12 mouse cellular contexts compared by ENCODE assay signal in the genomic region with DNA sequence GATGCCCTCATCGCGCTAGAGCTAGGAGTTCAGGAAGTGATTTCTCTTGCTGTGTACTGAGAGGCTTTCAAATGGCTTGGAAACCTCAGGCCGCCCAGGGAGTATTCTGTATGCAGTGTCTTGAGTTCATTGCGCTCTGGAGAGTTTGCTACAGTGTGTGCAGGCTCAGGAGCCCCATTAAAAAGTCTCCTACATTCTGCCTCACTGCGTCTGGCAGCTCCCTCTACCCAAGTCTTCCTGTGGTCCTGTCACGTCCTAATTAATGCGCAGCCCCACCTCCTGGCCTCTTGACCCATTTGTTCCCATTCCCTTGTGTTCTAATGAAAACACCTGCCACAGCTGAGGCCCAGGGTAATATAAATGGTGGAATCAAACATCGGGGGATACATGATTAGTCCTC. TPM values are rescaled to one million over a fixed set of nuclear protein-coding genes. Genes with fewer than 3 reads are reported as not detected.
A peak's percentile ranks its signal among the peaks of the same experiment; 100 is the strongest.
DNase-seq lines count a peak whose midpoint lies in the region; ATAC-seq and TF ChIP-seq lines count a peak whose summit lies in the region.
"Had no signal": no experiment of that assay in that cellular context is flagged by ENCODE, and none has a peak within 500 bp of the region (broad histone marks: within the 10 kb centered on the region; RNA-seq: fewer than 3 reads in every experiment).

No protein-coding gene starts in this region.

- no peak overlapping the region for H3K27ac ChIP-seq in forebrain, embryonic 11.5 days (ENCODE audit: low read depth, low read length)
- H3K27ac ChIP-seq in forebrain, embryonic 15.5 days (replicated peaks), result no peak overlapping the region
- H3K27ac ChIP-seq in midbrain, embryonic 11.5 days (ENCODE audit: low read depth, low read length), result no peak overlapping the region
- H3K27ac ChIP-seq in midbrain, embryonic 16.5 days (ENCODE audit: low read length), result no peak overlapping the region
- peak overlapping the region; percentile 34; the same call in 1 of the 2 replicates for H3K27ac ChIP-seq in hindbrain, postnatal 0 days
- H3K27ac ChIP-seq: heart, embryonic 15.5 days had no signal

- no peaks in the 10 kb centered on the region for H3K36me3 ChIP-seq in forebrain, embryonic 11.5 days (ENCODE audit: control insufficient read depth, insufficient read depth, low read length)
- no peaks in the 10 kb centered on the region for H3K36me3 ChIP-seq in forebrain, embryonic 15.5 days
- H3K36me3 ChIP-seq in midbrain, embryonic 11.5 days (ENCODE audit: control insufficient read depth, insufficient read depth, low read length), result no peaks in the 10 kb centered on the region
- no peaks in the 10 kb centered on the region for H3K36me3 ChIP-seq in midbrain, embryonic 16.5 days (ENCODE audit: control insufficient read depth, insufficient read depth, low read length)
- no peaks in the 10 kb centered on the region for H3K36me3 ChIP-seq in hindbrain, postnatal 0 days (ENCODE audit: insufficient read depth, low read length)
- H3K36me3 ChIP-seq: heart, embryonic 15.5 days had no signal

- H3K27me3 ChIP-seq in forebrain, embryonic 11.5 days (ENCODE audit: control insufficient read depth, insufficient read depth, low read length), result no peaks in the 10 kb centered on the region; the same call in 1 of the 2 replicates
- H3K27me3 ChIP-seq in forebrain, embryonic 15.5 days, result no peaks in the 10 kb centered on the region
- no peaks in the 10 kb centered on the region; the same call in 1 of the 2 replicates for H3K27me3 ChIP-seq in midbrain, embryonic 11.5 days (ENCODE audit: control insufficient read depth, insufficient read depth, low read length)
- H3K27me3 ChIP-seq in midbrain, embryonic 16.5 days (ENCODE audit: control insufficient read depth, insufficient read depth, low read depth, low read length), result no peaks in the 10 kb centered on the region
- H3K27me3 ChIP-seq in hindbrain, postnatal 0 days (ENCODE audit: insufficient read depth, low read length), result no peaks in the 10 kb centered on the region
- H3K27me3 ChIP-seq: heart, embryonic 15.5 days had no signal

- H3K9ac ChIP-seq in forebrain, embryonic 11.5 days (ENCODE audit: low read length), result peak overlapping the region; percentile 6; the same call in 1 of the 2 replicates
- no peak overlapping the region for H3K9ac ChIP-seq in forebrain, embryonic 15.5 days (replicated peaks)
- no peak overlapping the region for H3K9ac ChIP-seq in midbrain, embryonic 11.5 days (ENCODE audit: low read length)
- H3K9ac ChIP-seq in midbrain, embryonic 16.5 days (ENCODE audit: low read depth, low read length), result no peak overlapping the region
- H3K9ac ChIP-seq in hindbrain, postnatal 0 days (replicated peaks; ENCODE audit: low read length), result no peak overlapping the region
- H3K9ac ChIP-seq: heart, embryonic 15.5 days had no signal

- peaks cover 18% of the 10 kb centered on the region; the same call in 1 of the 2 replicates for H3K4me1 ChIP-seq in forebrain, embryonic 11.5 days (replicated peaks; ENCODE audit: control insufficient read depth, insufficient read depth, low read length)
- peaks cover 8% of the 10 kb centered on the region for H3K4me1 ChIP-seq in forebrain, embryonic 15.5 days
- H3K4me1 ChIP-seq in midbrain, embryonic 11.5 days (ENCODE audit: control insufficient read depth, insufficient read depth, low read length), result peaks cover 20% of the 10 kb centered on the region
- 0 out of 2 replicates have a peak, but pooled peaks cover 5% of the 10 kb centered on the region for H3K4me1 ChIP-seq in midbrain, embryonic 16.5 days (ENCODE audit: control insufficient read depth, insufficient read depth, low read length)
- 0 out of 2 replicates have a peak, but pooled peaks cover 12% of the 10 kb centered on the region for H3K4me1 ChIP-seq in hindbrain, postnatal 0 days (ENCODE audit: insufficient read depth, low read length)
- H3K4me1 ChIP-seq: heart, embryonic 15.5 days had no signal

- no peak overlapping the region for H3K4me3 ChIP-seq in forebrain, embryonic 11.5 days (ENCODE audit: low read depth, low read length)
- no peak overlapping the region for H3K4me3 ChIP-seq in forebrain, embryonic 15.5 days
- no peak overlapping the region for H3K4me3 ChIP-seq in midbrain, embryonic 11.5 days (ENCODE audit: low read depth, low read length)
- H3K4me3 ChIP-seq in midbrain, embryonic 16.5 days (ENCODE audit: low read depth, low read length), result no peak overlapping the region
- H3K4me3 ChIP-seq in hindbrain, postnatal 0 days (ENCODE audit: low read length), result no peak overlapping the region
- H3K4me3 ChIP-seq: heart, embryonic 15.5 days had no signal

- intact Hi-C loops in heart, postnatal 25 days (cut with DNase I), result no loop called here

- H3K9me3 ChIP-seq in forebrain, embryonic 11.5 days (ENCODE audit: control insufficient read depth, low read length), result no peaks in the 10 kb centered on the region
- H3K9me3 ChIP-seq in forebrain, embryonic 15.5 days, result no peaks in the 10 kb centered on the region
- H3K9me3 ChIP-seq in midbrain, embryonic 11.5 days (ENCODE audit: control insufficient read depth, low read length), result no peaks in the 10 kb centered on the region
- no peaks in the 10 kb centered on the region for H3K9me3 ChIP-seq in midbrain, embryonic 16.5 days (replicated peaks; ENCODE audit: control insufficient read depth, low read length, poor library complexity, severe bottlenecking)
- no peaks in the 10 kb centered on the region for H3K9me3 ChIP-seq in hindbrain, postnatal 0 days (ENCODE audit: low read length)
- H3K9me3 ChIP-seq: heart, embryonic 15.5 days had no signal

- DNase-seq in forebrain, embryonic 11.5 days (ENCODE audit: low spot score), result no peak
- DNase-seq in midbrain, embryonic 11.5 days (ENCODE audit: low spot score, missing footprints), result no peak
- DNase-seq in hindbrain, postnatal 0 days (ENCODE audit: low spot score), result no peak
- DNase-seq in retina, embryonic 14.5 days (ENCODE audit: low spot score), result peak; percentile 57
- no peak for DNase-seq in adrenal gland, postnatal 36 days
- no peak for DNase-seq in heart, postnatal 25 days (ENCODE audit: low spot score)
- DNase-seq: gastrocnemius, postnatal 25 days; lung, postnatal 14 days had no signal

- H3K4me2 ChIP-seq in forebrain, embryonic 11.5 days (ENCODE audit: low read depth, low read length, severe bottlenecking), result no peak overlapping the region
- no peak overlapping the region for H3K4me2 ChIP-seq in forebrain, embryonic 15.5 days (replicated peaks)
- H3K4me2 ChIP-seq in midbrain, embryonic 11.5 days, result no peak overlapping the region
- no peak overlapping the region for H3K4me2 ChIP-seq in midbrain, embryonic 16.5 days (ENCODE audit: low read length)
- H3K4me2 ChIP-seq in hindbrain, postnatal 0 days (ENCODE audit: low read depth, low read length), result no peak overlapping the region
- H3K4me2 ChIP-seq: heart, embryonic 15.5 days; liver, embryonic 11.5 days had no signal

- ATAC-seq in forebrain, embryonic 11.5 days (replicated peaks; ENCODE audit: low FRiP score), result peak; percentile 30; the same call in 1 of the 2 replicates
- no peak for ATAC-seq in forebrain, embryonic 15.5 days (replicated peaks)
- ATAC-seq in midbrain, embryonic 11.5 days (ENCODE audit: low FRiP score), result peak; percentile 41; the same call in 1 of the 2 replicates
- no peak for ATAC-seq in midbrain, embryonic 16.5 days
- no peak for ATAC-seq in hindbrain, postnatal 0 days

- no peak for TF ChIP-seq CTCF in hindbrain, postnatal 0 days (IDR thresholded peaks at IDR 0.05; ENCODE audit: low read depth)

- 28% methylated on average over 8 of the region's 8 CpGs for WGBS in forebrain, embryonic 11.5 days
- WGBS in forebrain, embryonic 15.5 days, result 21% methylated on average over 8 of the region's 8 CpGs
- 39% methylated on average over 8 of the region's 8 CpGs for WGBS in midbrain, embryonic 11.5 days
- 28% methylated on average over 8 of the region's 8 CpGs for WGBS in midbrain, embryonic 16.5 days
- WGBS in hindbrain, postnatal 0 days, result 36% methylated on average over 8 of the region's 8 CpGs

RNA-seq across cellular contexts. Expression of a gene that starts 33.3 kb away (rescaled TPM):
- 36.3 and 40.3 TPM in 2 replicates for polyA plus RNA-seq in forebrain, embryonic 11.5 days (2014; fragmentation: Nextera tagmentation; extraction: Ambion mirVana)
- 75.2 and 76.8 TPM in 2 replicates for polyA plus RNA-seq in forebrain, embryonic 15.5 days (2015; fragmentation: Nextera tagmentation; extraction: Ambion mirVana)
- 40.4 and 43.0 TPM in 2 replicates for polyA plus RNA-seq in midbrain, embryonic 11.5 days (2014; fragmentation: Nextera tagmentation; extraction: Ambion mirVana)
- polyA plus RNA-seq in midbrain, embryonic 16.5 days (2015; fragmentation: Nextera tagmentation; extraction: Ambion mirVana), result 69.7 and 70.7 TPM in 2 replicates
- 65.8 and 78.0 TPM in 2 replicates for total RNA-seq in hindbrain, postnatal 0 days (2014; rRNA removed)
- 54.9 and 58.4 TPM in 2 replicates for polyA plus RNA-seq in hindbrain, postnatal 0 days (2015; fragmentation: Nextera tagmentation; extraction: Ambion mirVana)
- total RNA-seq in adrenal gland, postnatal 36 days (2021), result 10 to 100 TPM; 16.7 to 20.2 TPM
- 1 to 10 TPM; 8.5 to 9.4 TPM for total RNA-seq in heart, postnatal 25 days (2021)

RNA-seq across cellular contexts. Expression of a gene that starts 34.6 kb away (rescaled TPM):
- 40.0 and 40.1 TPM in 2 replicates for polyA plus RNA-seq in forebrain, embryonic 11.5 days (2014; fragmentation: Nextera tagmentation; extraction: Ambion mirVana)
- 43.7 and 45.0 TPM in 2 replicates for polyA plus RNA-seq in forebrain, embryonic 15.5 days (2015; fragmentation: Nextera tagmentation; extraction: Ambion mirVana)
- polyA plus RNA-seq in midbrain, embryonic 11.5 days (2014; fragmentation: Nextera tagmentation; extraction: Ambion mirVana), result 35.9 and 37.8 TPM in 2 replicates
- 43.1 and 43.6 TPM in 2 replicates for polyA plus RNA-seq in midbrain, embryonic 16.5 days (2015; fragmentation: Nextera tagmentation; extraction: Ambion mirVana)
- 54.5 and 66.3 TPM in 2 replicates for total RNA-seq in hindbrain, postnatal 0 days (2014; rRNA removed)
- 34.1 and 34.5 TPM in 2 replicates for polyA plus RNA-seq in hindbrain, postnatal 0 days (2015; fragmentation: Nextera tagmentation; extraction: Ambion mirVana)
- total RNA-seq in adrenal gland, postnatal 36 days (2021), result 10 to 100 TPM; 35.8 to 43.0 TPM
- 10 to 100 TPM; 19.4 to 21.5 TPM for total RNA-seq in heart, postnatal 25 days (2021)

Comparison
In these comparisons a context has a peak if more than half of its experiments do, and no peak if none do; other contexts are left out.
1. ATAC-seq: peak in forebrain, embryonic 11.5 days (single experiment) and midbrain, embryonic 11.5 days (single experiment); none in forebrain, embryonic 15.5 days (single experiment), midbrain, embryonic 16.5 days (single experiment) and hindbrain, postnatal 0 days (single experiment).